Mouse (Mus musculus): ENCODE results near the gene Chgb.

- TF ChIP-seq EP300 (IDR thresholded peaks at IDR 0.05; ENCODE audit: low read depth), result no peak
- no peak for TF ChIP-seq CTCF (IDR thresholded peaks at IDR 0.05; ENCODE audit: low read depth)
Observed at GRCm38 (mm10) chr2:132751141-132752066, 29.7 kb upstream of the Chgb start.
